Mouse (Mus musculus) heart, adult 18-20 months (tissue): ENCODE data around the gene Mid1. TPM values are rescaled to one million over a fixed set of nuclear protein-coding genes. Genes with fewer than 3 reads are reported as not detected.

Experiments used
- DNase-seq, 2 experiments: peaks; one replicate each; pipeline ENCODE4 v3.0.0; 2021 to 2022; ENCODE audit warnings: mixed read lengths in 1 of 2
- total RNA-seq, 2 experiments: library from RNA; stranded (reverse); gene quantifications; 2 replicates each; pipeline ENCODE4 v1.2.3; 2021

Mid1 gene
- total RNA-seq, 2 experiments from 2014 or later: 3.3 to 5.4 TPM

- no peak for DNase-seq
Measured at GRCm38 (mm10) chrX:169813673-169814072, 128.7 kb downstream of the Mid1 start.

GRCm38 (mm10) chrX:169826947-169827346 lies 141.9 kb downstream of the Mid1 start:
- no peak for DNase-seq

- no peak for DNase-seq
Measured at GRCm38 (mm10) chrX:169827720-169828119, 142.7 kb downstream of the Mid1 start.

- no peak for DNase-seq
Measured at GRCm38 (mm10) chrX:169828136-169828535, 143.1 kb downstream of the Mid1 start.

- no peak for DNase-seq
Measured at GRCm38 (mm10) chrX:169830052-169830451, 145.1 kb downstream of the Mid1 start.

- DNase-seq: no peak
Measured at GRCm38 (mm10) chrX:169837947-169838649, 153.1 kb downstream of the Mid1 start.

- DNase-seq: no peak
Measured at GRCm38 (mm10) chrX:169838650-169838971, 153.6 kb downstream of the Mid1 start.

- no peak for DNase-seq
Measured at GRCm38 (mm10) chrX:169843267-169843666, 158.3 kb downstream of the Mid1 start.

- no peak for DNase-seq
Measured at GRCm38 (mm10) chrX:169844150-169844772, 159.3 kb downstream of the Mid1 start.

GRCm38 (mm10) chrX:169846187-169846586 lies 161.2 kb downstream of the Mid1 start:
- no peak for DNase-seq

GRCm38 (mm10) chrX:169861194-169861720 lies 176.3 kb downstream of the Mid1 start:
- DNase-seq: no peak

- peak in 1 of 2 experiments; percentile 19 for DNase-seq
Measured at GRCm38 (mm10) chrX:169862440-169862839, 177.4 kb downstream of the Mid1 start.

GRCm38 (mm10) chrX:169862848-169863247 lies 177.8 kb downstream of the Mid1 start:
- peak; percentile 56 to 76 for DNase-seq

GRCm38 (mm10) chrX:169863841-169864240 lies 178.8 kb downstream of the Mid1 start:
- peak in 1 of 2 experiments; percentile 31 for DNase-seq

GRCm38 (mm10) chrX:169868223-169868622 lies 183.2 kb downstream of the Mid1 start:
- DNase-seq: peak; percentile 42 to 60

- DNase-seq: no peak
Measured at GRCm38 (mm10) chrX:169874475-169874874, 189.5 kb downstream of the Mid1 start.

- peak; percentile 76 to 93 for DNase-seq
Measured at GRCm38 (mm10) chrX:169879481-169880362, 194.7 kb downstream of the Mid1 start.

GRCm38 (mm10) chrX:169880363-169880711 lies 195.3 kb downstream of the Mid1 start:
- peak in 1 of 2 experiments; percentile 27 for DNase-seq

- peak; percentile 32 to 41 for DNase-seq
Measured at GRCm38 (mm10) chrX:169880826-169881225, 195.8 kb downstream of the Mid1 start.

- DNase-seq: no peak
Measured at GRCm38 (mm10) chrX:169881253-169882219, 196.5 kb downstream of the Mid1 start.

- no peak for DNase-seq
Measured at GRCm38 (mm10) chrX:169882220-169882609, 197.2 kb downstream of the Mid1 start.
